Mouse (Mus musculus) kidney, postnatal 14 days (tissue): ENCODE data around the gene 5730480H06Rik.

Source experiments
- DNase-seq: peaks from one replicate; pipeline ENCODE4 v3.0.0; 2022; ENCODE audit warnings: mixed read lengths

5730480H06Rik gene

GRCm38 (mm10) chr5:48430459-48430858 lies 102.7 kb downstream of the 5730480H06Rik start:
- DNase-seq, result peak; percentile 35

DNA sequence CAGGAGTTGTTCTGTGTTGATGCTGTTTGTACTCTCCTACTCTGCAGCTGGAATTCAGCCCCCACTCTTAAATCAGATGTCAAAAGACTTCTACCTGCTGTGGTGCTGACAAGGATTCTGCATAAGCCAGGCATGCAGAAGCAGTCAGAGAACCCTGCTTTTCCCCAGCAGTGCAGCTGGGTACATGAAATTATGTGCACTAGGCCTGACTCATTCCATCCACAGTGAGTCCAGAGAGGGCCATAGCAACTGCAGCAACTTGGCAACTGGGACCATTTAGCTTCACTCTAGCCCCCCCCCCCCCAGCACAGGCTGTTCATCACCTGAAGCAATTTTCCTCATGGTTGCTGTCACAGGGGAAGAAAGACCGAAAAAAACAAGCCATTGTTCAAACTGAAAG lies 121.1 kb downstream of the 5730480H06Rik start:
- DNase-seq, result no peak

DNA sequence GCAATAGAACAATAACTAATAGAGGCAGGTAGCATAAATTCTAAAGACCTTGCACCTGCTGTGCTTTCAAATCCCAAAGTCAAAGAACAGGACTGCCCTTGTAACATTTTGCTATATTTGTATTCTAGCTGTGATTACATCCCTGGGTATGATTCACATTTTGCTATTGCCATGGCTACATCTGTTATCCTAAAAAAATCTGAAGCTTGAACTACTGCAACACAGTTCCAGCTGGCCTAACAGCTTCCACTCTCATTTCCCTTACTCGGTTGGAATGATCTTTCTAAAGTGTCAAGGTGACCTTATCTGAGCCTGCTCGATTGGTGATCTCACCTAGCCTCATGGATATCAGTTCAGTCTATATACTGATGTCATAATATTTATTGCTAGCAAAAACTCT lies 132.5 kb downstream of the 5730480H06Rik start:
- no peak for DNase-seq
